Mouse (Mus musculus) T-helper 17 cell (primary cell): ENCODE measurements around the gene Gmppb.

Experiments used
- in situ Hi-C, 2 experiments: fragments of 300-600 bp; cut with MboI, MseI; formaldehyde crosslinking; loops; 1 replicate in 1 of 2; 2 replicates in 1 of 2; pipeline ENCODE4 v1.15.1; 2025; ENCODE audit warnings: high pct_unique_total_duplicates in 2 of 2

Gmppb gene

DNA sequence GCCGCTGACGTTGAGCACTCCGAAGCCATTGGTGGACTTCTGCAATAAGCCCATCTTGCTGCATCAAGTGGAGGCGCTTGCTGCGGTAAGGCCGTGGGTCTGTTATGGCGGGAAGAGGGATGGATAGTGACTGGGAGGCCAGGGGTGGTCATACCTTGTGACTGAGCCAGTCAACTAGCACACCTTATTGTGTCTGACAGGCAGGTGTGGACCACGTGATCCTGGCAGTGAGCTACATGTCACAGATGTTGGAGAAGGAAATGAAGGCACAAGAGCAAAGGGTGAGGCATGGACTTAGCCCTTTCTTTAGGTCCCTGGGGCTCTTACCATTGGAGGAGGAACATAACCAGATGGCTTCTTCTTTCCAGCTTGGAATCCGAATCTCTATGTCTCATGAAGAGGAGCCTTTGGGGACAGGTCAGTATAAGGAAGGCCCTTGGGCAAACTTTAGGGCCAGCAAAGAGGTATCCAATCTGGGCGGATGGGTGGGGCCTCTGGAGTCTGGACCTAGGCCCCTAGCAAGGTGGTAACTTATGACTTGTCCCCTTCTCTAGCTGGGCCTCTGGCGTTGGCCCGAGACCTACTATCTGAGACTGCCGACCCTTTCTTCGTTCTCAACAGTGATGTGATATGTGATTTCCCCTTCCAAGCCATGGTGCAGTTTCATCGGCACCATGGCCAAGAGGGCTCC, 664 bp downstream of the Gmppb start:
- in situ Hi-C loops, result loop anchor here (5.0 to 25.0 kb wide), 2 partner anchors 47 to 1212 kb away; partner anchors contain the start of gene Ip6k1 (in 1 of the 2)

DNA sequence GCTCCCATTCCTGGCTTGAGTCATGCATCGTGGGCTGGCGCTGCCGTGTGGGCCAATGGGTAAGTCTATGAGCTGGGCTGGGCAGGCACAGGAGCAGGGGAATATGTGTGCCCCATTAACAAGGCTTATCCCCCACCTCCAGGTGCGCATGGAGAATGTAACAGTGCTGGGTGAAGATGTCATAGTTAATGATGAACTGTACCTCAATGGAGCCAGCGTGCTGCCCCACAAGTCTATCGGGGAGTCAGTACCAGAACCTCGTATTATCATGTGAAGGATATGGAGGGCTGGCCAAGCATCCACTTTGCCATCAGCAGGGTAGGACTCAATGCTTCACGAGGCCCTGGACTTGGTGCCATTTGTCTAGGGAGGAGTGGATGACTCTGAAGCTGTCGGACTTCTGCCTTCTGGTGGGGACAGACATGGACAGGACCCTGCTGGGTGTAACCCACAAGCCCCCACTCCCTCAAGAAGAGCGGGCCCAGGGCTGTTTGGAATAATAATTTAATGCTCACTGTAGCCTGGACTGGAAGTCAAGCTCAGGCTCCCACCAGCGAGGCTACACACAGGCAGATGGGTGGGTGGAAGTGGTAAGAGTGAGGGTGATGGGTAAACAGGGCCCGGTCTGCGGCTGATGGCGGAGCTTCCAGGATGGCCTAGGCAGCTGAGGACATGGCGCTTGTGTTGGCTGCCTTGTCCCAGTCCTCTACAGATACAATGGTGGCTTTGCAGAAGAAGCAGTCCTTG, 2.3 kb downstream of the Gmppb start:
- in situ Hi-C loops, result no loop called here

DNA sequence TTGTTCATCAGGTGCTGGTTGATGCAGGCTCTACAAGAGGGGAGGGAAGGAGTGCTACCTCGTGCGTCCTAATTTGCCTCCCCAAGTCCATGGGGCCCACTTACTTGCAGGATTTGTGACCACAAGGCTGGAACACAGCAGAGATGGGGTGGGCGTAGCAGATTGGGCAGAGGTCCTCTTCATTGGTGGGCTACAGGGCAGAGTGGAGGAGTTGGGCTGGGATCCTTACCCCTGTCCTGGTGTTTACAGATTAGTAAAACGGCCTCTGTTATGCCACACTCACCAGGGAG, 2.8 kb downstream of the Gmppb start:
- in situ Hi-C loops, result no loop called here

DNA sequence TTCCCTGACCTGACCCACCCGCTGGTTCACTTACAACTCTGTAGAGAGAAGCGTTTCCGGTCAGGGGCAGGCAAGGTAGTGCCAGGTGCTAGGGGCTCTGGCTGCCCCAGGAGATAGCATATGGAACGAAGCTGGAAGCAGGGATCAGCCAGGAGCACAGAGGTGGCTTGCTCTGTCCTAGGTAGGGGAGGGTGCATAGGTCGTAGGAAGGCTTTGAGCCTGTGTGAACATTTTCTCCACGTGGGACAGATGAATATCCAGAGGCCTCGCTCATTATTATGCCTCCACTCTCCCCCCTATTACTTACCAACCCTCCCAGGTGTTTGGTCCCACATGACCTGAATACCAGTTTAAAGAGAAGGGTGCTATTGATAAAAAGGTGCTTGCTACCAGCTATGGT, 3.4 kb downstream of the Gmppb start:
- in situ Hi-C loops, result no loop called here

DNA sequence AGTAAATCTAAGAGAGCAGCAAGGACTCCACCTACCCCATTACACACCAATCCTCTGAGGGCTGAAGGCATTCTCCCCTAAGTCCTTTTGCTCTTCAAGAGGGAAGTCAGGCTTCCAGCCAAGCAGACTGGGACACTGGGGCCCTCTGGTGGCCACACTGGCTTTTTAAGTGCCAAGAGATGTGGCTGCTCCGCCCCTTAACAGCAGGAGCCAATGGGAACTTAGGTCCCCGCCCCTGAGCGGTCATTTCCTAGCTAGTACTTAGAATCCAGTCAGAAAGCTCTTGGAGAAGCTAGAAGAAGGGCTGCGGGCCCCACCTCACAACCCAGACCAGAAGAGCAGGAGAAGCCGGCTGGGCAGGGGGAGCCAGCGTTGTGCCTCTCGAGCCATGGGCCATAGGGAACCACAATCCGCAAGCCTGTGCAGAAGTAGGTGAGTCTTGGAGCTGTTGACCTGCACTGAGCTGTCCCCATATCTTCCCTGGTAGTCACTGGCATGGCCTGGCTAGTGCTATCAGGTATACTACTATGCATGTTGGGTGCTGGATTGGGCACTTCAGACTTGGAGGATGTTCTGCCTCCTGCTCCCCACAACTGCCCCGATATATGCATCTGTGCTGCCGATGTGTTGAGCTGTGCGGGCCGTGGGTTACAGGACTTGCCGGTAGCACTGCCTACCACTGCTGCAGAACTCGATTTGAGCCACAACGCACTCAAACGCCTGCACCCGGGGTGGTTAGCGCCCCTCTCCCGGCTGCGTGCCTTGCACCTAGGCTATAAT, 4.0 kb downstream of the Gmppb start, which contains the start of gene Amigo3:
Gene Amigo3 (plus strand): TSS at position 275 of the 780 bp plus-strand sequence.
- in situ Hi-C loops, result no loop called here

DNA sequence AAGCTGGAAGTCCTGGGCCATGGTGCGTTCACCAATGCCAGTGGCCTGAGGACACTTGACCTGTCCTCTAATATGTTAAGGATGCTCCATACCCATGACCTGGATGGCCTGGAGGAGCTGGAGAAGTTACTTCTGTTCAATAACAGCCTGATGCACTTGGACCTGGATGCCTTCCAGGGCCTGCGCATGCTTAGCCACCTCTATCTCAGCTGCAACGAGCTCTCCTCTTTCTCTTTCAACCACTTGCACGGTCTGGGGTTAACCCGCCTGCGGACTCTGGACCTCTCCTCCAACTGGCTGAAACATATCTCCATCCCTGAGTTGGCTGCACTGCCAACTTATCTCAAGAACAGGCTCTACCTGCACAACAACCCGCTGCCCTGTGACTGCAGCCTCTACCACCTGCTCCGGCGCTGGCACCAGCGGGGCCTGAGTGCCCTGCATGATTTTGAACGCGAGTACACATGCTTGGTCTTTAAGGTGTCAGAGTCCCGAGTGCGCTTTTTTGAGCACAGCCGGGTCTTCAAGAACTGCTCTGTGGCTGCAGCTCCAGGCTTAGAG, 4.7 kb downstream of the Gmppb start:
- in situ Hi-C loops, result no loop called here

DNA sequence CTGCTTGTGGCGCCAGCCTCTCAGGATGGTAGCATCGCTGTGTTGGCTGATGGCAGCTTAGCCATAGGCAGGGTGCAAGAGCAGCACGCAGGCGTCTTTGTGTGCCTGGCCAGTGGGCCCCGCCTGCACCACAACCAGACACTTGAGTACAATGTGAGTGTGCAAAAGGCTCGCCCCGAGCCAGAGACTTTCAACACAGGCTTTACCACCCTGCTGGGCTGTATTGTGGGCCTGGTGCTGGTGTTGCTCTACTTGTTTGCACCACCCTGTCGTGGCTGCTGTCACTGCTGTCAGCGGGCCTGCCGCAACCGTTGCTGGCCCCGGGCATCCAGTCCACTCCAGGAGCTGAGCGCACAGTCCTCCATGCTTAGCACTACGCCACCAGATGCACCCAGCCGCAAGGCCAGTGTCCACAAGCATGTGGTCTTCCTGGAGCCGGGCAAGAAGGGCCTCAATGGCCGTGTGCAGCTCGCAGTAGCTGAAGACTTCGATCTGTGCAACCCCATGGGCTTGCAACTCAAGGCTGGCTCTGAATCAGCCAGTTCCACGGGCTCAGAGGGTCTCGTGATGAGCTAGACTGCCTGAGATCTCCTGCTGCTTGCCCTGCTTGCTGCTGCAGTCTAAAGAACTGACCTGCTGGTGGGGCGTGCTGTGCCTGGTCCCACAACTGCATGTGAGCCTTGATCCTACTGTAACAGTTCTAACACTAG, 5.4 kb downstream of the Gmppb start:
- in situ Hi-C loops, result no loop called here

DNA sequence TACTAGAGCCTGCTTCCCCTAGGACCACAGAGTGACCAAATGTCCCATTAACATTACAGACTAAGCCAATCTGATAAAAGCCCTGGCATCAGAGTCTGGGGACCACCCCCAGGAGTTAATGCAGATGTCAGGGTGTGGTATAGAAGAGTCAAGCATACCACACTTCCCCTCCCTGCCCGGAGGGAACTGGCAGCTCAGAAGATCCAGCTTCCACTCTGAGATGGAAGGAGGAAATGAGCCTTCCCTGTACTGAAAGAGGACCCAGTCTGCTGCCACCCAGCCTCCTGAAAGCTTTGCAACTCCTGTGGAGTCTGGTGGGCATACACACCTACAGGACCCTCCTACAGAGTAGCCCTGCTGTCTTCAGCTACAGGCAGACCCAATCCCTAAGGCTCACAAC, 6.0 kb downstream of the Gmppb start:
- in situ Hi-C loops, result no loop called here

DNA sequence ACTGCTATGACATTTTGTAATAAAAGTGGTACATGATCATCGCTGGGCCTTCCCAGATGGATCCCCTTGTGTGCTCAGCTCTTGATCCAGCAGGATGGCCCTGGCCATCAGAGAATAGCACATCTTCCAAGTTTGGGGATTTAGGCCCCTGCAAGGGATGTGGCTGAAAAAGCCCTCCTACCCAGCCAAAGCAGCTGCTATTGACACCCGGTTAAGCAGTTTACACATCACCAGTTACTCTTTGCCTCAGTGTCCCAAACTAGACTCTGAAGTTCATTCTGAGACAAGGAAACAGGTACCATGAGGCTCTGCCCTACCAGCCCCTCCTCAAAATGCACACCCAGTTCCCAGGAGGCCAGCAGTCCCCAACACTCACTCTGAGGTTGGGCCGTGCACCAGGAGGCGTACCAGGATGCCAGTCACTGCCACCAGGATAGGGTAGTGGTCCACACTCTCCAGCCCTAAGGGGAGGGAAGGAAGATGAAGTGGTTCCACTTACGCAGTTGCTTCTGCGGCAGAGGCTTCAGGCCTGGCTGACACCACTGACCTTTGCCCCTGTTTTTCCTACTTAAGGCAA, 6.7 kb downstream of the Gmppb start:
- in situ Hi-C loops, result no loop called here

DNA sequence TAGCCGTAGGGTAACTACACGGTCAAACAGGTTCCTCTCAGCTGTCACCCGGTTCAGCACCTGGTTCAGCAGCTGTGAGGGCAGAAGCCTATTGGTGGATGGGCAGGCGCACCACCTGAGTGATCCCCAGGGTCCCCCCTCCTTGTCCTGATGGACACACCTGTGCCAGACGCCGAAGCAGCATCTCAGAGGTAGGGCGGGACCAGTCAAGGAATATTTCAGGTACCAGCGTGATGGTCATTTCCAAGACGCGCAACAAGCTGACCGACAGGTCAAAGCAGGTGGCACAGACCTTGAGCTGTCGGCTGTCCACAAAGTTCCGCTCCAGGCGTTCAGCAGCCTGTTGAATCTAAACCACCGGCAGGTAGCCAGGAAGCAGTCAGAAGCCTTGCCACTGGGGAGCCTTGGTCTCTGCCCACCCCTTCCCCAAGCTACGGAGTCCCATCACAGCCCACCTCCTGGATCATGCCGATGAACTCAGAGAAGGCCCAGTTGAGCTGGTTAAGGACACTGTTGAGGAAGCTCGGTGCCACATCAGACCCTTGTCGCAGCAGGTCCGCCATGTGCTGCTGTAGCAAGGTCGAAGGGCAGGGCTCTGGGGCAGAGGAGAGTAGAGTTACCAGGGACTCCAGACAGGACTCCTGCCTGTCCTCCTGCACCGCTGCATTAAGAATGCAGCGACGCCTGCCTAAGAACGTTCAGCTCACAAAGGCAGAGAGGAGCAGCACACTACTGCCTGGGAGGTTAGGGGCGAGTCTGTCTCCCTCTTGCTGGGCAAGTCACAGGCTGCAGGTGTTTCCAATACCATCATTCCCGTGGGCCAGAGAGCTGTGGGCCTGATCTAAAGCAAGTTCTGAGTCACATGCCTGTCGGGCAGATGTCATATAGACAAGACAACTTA, 7.6 kb downstream of the Gmppb start:
- in situ Hi-C loops, result no loop called here

DNA sequence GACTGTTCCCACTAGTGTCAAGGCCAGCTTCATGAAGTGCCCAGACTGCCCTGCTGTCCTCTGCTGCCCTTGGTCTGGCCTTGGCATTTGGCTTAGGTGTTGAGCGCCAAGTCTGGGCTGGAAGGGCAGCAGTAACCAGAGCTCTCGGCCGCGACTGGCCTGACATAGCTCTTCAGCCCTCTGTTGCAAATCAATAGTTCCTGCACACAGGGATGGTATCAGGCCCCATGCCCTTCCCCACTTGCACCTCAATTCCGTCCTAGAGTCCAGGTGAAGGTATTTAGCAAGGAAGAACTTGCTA, 8.2 kb downstream of the Gmppb start:
- in situ Hi-C loops, result no loop called here

DNA sequence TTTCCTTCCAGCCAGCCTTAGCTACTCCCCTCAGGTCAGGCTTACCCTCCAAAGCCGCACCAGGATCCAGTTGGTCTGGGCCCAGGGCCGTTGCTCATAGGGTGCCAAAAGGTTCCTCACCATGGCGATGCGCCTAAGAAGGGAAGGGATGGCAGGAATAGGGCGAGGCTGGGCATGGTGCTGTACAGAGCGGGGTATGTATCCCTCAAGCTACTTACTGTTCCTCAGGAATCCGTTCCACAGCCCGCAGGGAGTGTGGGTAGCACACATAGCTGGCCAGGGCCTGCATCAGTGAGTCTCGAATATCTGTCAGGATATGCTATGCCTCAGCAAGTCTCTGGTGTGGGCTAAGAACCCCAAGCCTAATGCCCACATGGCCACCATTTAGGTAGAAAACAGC, 9.2 kb downstream of the Gmppb start:
- in situ Hi-C loops, result no loop called here

DNA sequence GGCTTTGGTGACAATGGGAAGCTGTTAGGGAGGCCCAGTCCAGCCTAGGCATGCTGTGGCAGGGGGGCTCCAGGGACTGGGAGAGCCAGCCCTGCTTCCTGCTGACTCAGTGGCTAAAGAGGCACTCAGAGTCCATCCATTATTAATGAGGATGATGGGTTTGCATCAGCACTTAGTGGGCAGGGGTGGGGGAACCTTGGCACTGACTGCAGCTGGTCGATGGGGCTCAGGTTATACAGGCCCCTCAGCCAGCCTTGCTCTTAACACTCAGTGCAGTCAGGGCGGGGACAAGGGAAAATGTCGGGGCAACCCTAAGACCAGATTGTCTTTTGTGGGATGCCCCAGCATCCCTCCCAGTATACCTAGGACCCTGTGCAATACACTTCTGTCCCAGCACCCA, 13.1 kb downstream of the Gmppb start:
- in situ Hi-C loops, result loop anchor here in 1 of 2 experiments (10.0 kb wide), 1 partner anchor 97 kb away; no protein-coding TSS in a partner anchor

DNA sequence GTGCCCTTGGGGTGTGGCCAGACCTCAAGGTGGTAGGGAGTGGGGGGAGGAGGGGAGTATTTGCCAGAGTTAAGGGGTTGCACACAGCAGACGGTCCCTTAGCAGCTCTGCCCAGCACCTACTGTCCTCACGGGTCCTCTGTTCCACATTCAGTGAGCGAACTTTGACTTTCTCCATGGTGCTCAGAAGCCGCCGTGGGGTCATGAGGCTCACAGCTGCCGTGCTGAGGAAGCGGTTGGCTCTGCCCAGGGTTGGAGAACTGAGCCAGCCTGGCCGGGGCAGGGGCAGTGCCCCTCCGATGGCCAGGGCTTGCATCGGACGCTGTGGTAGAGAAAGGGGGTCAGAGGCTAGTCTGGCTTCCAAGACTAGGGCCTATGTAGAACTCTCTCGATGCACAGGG, 14.3 kb downstream of the Gmppb start:
- in situ Hi-C loops, result loop anchor here in 1 of 2 experiments (10.0 kb wide), 1 partner anchor 99 kb away; no protein-coding TSS in a partner anchor

DNA sequence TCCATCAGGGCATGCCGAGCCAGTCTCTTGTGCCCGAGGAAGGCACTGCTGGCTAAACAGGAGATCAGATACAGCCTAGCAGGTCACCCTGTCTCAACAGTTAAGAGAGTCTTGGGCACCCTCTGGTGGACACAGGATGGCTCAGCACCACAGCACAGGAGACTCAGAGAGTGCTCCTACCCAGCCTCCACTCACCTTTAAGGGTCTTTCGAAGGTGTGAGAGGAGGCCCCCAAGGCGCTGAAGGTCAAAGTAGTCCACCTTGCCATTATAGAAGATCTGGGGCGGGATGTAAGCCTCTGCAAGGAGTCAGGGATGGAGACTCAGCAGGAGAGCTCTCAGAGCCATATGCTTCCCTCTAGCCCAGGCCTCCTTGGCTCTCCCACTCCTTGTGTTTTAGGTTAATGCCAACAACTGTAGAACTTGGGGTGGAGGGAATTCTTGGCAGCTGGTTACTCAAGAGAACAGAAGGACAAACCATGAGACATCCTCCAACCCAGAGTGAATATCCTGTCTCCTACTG, 16.5 kb downstream of the Gmppb start:
- in situ Hi-C loops, result loop anchor here (5.0 to 10.0 kb wide), 4 partner anchors 101 to 163 kb away; no protein-coding TSS in a partner anchor

DNA sequence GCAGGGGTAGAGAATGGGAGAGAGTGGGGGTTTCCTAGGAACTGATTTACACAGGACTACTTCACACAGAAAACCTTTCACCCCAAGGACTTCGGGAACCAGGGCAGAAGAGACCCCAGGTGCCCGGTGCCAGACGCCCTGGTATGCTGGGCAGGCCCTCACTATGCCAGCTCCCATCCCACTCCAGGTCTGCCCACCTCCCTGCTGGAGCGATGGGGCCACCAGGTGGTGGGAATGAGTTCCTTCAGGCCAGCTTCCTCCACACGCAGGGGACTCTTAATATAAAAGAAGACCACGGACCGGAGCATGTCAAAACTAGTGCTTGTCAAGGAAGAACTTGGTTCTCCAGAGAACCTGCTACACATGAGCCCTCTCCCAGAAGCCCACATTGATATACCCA, 18.2 kb downstream of the Gmppb start:
- in situ Hi-C loops, result loop anchor here (5.0 to 10.0 kb wide), 4 partner anchors 102 to 165 kb away; no protein-coding TSS in a partner anchor

DNA sequence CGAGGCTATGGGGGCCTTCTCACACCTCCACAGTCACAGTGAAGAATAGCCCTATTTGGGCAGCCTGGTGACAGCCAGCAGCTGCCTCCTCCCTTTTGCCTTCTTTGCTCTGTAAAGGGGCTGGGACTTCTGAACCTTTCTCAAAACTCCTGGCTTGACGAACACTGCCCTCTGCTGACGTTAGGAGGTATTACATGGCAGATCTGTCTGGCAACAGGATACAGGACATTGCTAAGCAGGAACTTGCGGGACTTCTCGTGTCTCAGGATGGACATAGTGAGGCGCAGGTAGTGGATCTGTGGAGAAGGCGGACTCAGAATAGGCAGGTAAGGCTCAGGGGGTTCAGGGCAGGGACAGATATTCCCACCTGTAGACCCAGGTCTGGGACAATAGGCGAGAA, 18.9 kb downstream of the Gmppb start:
- in situ Hi-C loops, result loop anchor here (5.0 to 10.0 kb wide), 4 partner anchors 103 to 166 kb away; no protein-coding TSS in a partner anchor

DNA sequence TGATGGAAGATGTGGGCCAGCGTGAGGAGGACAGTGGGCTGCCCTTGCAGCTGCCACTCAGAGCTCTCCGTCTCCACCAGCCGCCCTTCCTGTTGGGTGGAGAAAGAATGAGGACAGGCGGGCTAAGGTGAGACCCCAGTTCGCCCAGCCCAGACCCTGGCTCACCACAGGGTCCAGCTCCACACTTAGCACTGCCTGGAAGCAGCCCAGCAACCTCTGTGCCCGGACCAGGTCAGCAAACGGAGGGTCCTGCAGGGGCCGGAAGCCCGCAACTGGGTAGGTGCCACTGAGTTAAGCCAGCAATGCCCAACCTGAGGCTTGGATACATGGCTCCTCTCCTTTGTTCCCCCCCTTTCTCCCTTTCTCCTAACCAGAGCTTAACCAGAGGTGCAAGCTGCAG, 20.0 kb downstream of the Gmppb start:
- in situ Hi-C loops, result loop anchor here (5.0 to 10.0 kb wide), 4 partner anchors 104 to 167 kb away; no protein-coding TSS in a partner anchor

DNA sequence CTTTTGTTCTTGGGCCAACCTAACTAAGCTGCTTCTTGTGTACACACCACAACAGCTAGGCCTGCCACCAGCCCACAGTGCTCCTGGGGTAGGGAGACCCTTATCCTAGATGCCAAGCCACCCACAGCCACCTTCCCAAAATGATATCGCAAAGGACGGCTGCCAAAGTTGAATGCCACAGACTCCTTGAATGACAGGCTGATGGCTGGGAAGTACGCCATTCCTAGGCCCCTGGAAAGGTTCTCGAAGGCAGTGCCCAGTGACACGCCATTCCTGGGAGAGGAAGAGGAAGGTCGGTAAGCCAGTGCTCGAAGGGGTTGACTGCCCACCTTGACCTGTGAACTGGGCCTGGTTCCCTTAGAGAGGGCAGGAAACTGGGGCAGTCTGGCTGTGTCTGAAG, 20.5 kb downstream of the Gmppb start:
- in situ Hi-C loops, result loop anchor here (5.0 to 10.0 kb wide), 4 partner anchors 105 to 167 kb away; no protein-coding TSS in a partner anchor

DNA sequence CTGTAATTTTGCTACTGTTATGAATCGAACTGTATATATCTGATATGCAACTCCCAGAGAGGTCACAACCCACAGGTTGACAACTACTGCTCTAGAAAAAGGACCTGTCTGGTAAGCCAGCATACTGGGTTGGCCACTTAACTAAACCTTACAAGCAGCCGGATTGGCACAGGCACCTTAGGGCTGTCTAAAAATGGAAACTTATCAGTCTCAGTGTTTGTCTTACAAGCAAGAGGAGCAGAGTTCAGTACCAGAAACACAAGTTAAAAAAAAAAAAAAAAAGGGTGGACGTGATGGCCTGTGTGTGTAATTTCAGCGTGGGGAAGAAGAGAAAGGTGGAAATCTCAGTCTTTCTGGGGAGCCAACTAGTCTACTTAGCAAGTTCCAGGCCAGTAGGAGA, 22.8 kb downstream of the Gmppb start:
- in situ Hi-C loops, result no loop called here
